Mouse (Mus musculus): ENCODE results near the gene Spa17. TPM values are rescaled to one million over a fixed set of nuclear protein-coding genes. Genes with fewer than 3 reads are reported as not detected.

Gene Spa17
- 7.3 and 9.9 TPM in 2 replicates for polyA plus RNA-seq (2012; rRNA removed)

GRCm38 (mm10) chr9:37613182-37613910, at the start of gene Spa17:
Spa17 (minus strand) TSS chr9:37613722.

GRCm38 (mm10) chr9:37656931-37657481, 43.5 kb upstream of the Spa17 start, which contains the start of gene Tbrg1:
Tbrg1 (minus strand) TSS chr9:37657312.

GRCm38 (mm10) chr9:37554838-37555748, 58.4 kb downstream of the Spa17 start, which contains the start of gene Siae:
Siae (plus strand) TSS chr9:37555698.

Other genes starting within 250 kb of the Spa17 start
- gene Hepacam, start 246.4 kb downstream of the Spa17 start, polyA plus RNA-seq (2012; rRNA removed), result 4.7 and 5.5 TPM in 2 replicates
- 5.0 and 6.8 TPM in 2 replicates for gene Robo4, start 211.8 kb downstream of the Spa17 start, polyA plus RNA-seq (2012; rRNA removed)
- 38.5 and 47.8 TPM in 2 replicates for gene Robo3, start 180.5 kb downstream of the Spa17 start, polyA plus RNA-seq (2012; rRNA removed)
- 81.7 and 82.7 TPM in 2 replicates for gene Msantd2, start 124.4 kb downstream of the Spa17 start, polyA plus RNA-seq (2012; rRNA removed)
- gene Esam, start 85.6 kb downstream of the Spa17 start, polyA plus RNA-seq (2012; rRNA removed), result 27.7 and 31.4 TPM in 2 replicates
- 3.9 and 4.3 TPM in 2 replicates for gene Vsig2, start 74.5 kb downstream of the Spa17 start, polyA plus RNA-seq (2012; rRNA removed)
- gene Nrgn, start 60.8 kb downstream of the Spa17 start, polyA plus RNA-seq (2012; rRNA removed), result 7.8 and 9.2 TPM in 2 replicates
- gene Siae, start 58.0 kb downstream of the Spa17 start, polyA plus RNA-seq (2012; rRNA removed), result 6.3 and 7.0 TPM in 2 replicates
- gene Tbrg1, start 43.6 kb upstream of the Spa17 start, polyA plus RNA-seq (2012; rRNA removed), result 51.9 and 70.1 TPM in 2 replicates
- 2.7 and 9.2 TPM in 2 replicates for gene Panx3, start 55.5 kb upstream of the Spa17 start, polyA plus RNA-seq (2012; rRNA removed)
- gene Olfr160, start 102.5 kb upstream of the Spa17 start, polyA plus RNA-seq (2012; rRNA removed), result not detected in 2 replicates
- gene Olfr874, start 131.4 kb upstream of the Spa17 start, polyA plus RNA-seq (2012; rRNA removed), result not detected in 2 replicates
- gene Olfr875, start 158.1 kb upstream of the Spa17 start, polyA plus RNA-seq (2012; rRNA removed), result 0.11 TPM in 1 of 2 replicates, not detected in the other
- gene Olfr876, start 189.3 kb upstream of the Spa17 start, polyA plus RNA-seq (2012; rRNA removed), result not detected in 2 replicates
- gene Olfr877, start 240.5 kb upstream of the Spa17 start, polyA plus RNA-seq (2012; rRNA removed), result not detected in 2 replicates

All from central nervous system, embryonic 14 days (tissue).